Mouse (Mus musculus) liver, embryonic 15.5 days (tissue): Measurements from ENCODE around the gene Esrrg. TPM values are rescaled to one million over a fixed set of nuclear protein-coding genes. Genes with fewer than 3 reads are reported as not detected.

Experiments used
- ATAC-seq: fragments of 200-750 bp; cut with Nextera tagmentation; 2 replicates; pipeline ENCODE4 v1.8.0; 2017; ENCODE audit warnings: moderate number of reproducible peaks, mild to moderate bottlenecking, moderate library complexity; ENCODE audit not compliant: insufficient read depth
- H3K27ac ChIP-seq: fragments of 300-500 bp; sonication (generic); replicated peaks from 2 replicates; pipeline ENCODE4 v1.5.1; 2015; ENCODE audit warnings: mild to moderate bottlenecking, inconsistent platforms
- H3K27me3 ChIP-seq: fragments of 300-500 bp; sonication (generic); 2 replicates; pipeline ENCODE4 v1.6.1; 2015; ENCODE audit warnings: mild to moderate bottlenecking, inconsistent platforms
- H3K36me3 ChIP-seq: fragments of 300-500 bp; sonication (generic); replicated peaks from 2 replicates; pipeline ENCODE4 v1.6.1; 2015; ENCODE audit warnings: moderate library complexity, mild to moderate bottlenecking, inconsistent platforms
- H3K4me1 ChIP-seq: fragments of 300-500 bp; sonication (generic); replicated peaks from 2 replicates; pipeline ENCODE4 v1.6.1; 2015; ENCODE audit warnings: inconsistent platforms
- H3K4me2 ChIP-seq: fragments of 300-500 bp; sonication (generic); 2 replicates; pipeline ENCODE4 v1.6.1; 2015; ENCODE audit warnings: moderate library complexity, mild to moderate bottlenecking, inconsistent platforms
- H3K4me3 ChIP-seq: fragments of 300-500 bp; sonication (generic); replicated peaks from 2 replicates; pipeline ENCODE4 v1.5.1; 2015; ENCODE audit warnings: mild to moderate bottlenecking, inconsistent platforms
- H3K9ac ChIP-seq: fragments of 300-500 bp; sonication (generic); 2 replicates; pipeline ENCODE4 v1.6.1; 2015; ENCODE audit warnings: moderate library complexity, mild to moderate bottlenecking, inconsistent platforms
- H3K9me3 ChIP-seq: fragments of 300-500 bp; sonication (generic); replicated peaks from 2 replicates; pipeline ENCODE4 v1.6.1; 2016; ENCODE audit warnings: inconsistent platforms
- WGBS: fragments of 180-500 bp; shearing (Covaris S2); methylation state at CpG from one replicate; pipeline ENCODE4 v1.1.7; 2015; ENCODE audit warnings: mixed read lengths; ENCODE audit not compliant: insufficient replicate concordance; 5-methylcytosine and 5-hydroxymethylcytosine counted together
- polyA plus RNA-seq: library from polyadenylated mRNA; unstranded; fragments of >200 nt; fragmentation: Nextera tagmentation; extraction: Ambion mirVana; gene quantifications from 2 replicates; pipeline ENCODE4 v1.2.1, GENCODE M21; 2015

The Esrrg gene
- 0.15 and 0.22 TPM in 2 replicates for polyA plus RNA-seq

GRCm38 (mm10) chr1:187608261-187608921 lies at the start of gene Esrrg:
TSS of gene Esrrg (plus strand) at chr1:187608791.
- Histone ChIP-seq H3K9ac (no peak within 1 kb of the TSS), H3K4me2 (peak within 1 kb of the TSS; percentile 62), H3K4me3 (peak within 1 kb of the TSS; percentile 44), H3K27ac (no peak within 1 kb of the TSS), H3K9me3 (no peaks in the 10 kb centered on the region), H3K27me3 (peaks cover 86% of the 10 kb centered on the region), H3K4me1 (peaks cover 6% of the 10 kb centered on the region; the same call in 1 of the 2 replicates), H3K36me3 (no peaks in the 10 kb centered on the region)
- no peak for ATAC-seq
- under 1% methylated on average over 21 of the region's 21 CpGs for WGBS

DNA sequence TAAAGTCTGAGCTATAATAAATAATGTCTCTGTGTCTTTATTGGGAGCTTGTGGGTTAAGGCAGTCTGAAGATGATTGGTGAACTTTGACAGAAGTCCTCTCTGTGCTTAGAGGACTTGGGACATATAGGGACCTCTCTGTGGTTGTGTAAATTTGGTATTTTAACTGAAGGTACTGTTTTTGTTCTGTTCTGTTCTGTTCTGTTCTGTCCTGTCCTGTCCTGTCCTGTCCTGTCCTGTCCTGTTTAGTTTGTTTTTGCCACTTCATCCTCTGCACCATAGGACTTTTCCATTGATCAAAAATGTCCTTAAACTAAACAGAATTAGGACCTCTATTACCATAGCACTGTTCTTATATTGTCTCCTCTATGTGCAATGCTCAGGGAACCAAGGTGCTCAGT lies 24.6 kb upstream of the Esrrg start:
- H3K36me3 ChIP-seq, result no peaks in the 10 kb centered on the region
- H3K9ac ChIP-seq, result no peak overlapping the region
- no peaks in the 10 kb centered on the region for H3K27me3 ChIP-seq
- H3K4me2 ChIP-seq, result no peak overlapping the region
- no peaks in the 10 kb centered on the region for H3K4me1 ChIP-seq
- no peak for ATAC-seq
- H3K4me3 ChIP-seq, result no peak overlapping the region
- no peak overlapping the region for H3K27ac ChIP-seq
- no peaks in the 10 kb centered on the region for H3K9me3 ChIP-seq

- ATAC-seq, result no peak
- H3K9ac ChIP-seq, result no peak overlapping the region
- no peaks in the 10 kb centered on the region for H3K9me3 ChIP-seq
- H3K27ac ChIP-seq, result no peak overlapping the region
- H3K4me3 ChIP-seq, result no peak overlapping the region
- 58% methylated on average over 8 of the region's 8 CpGs for WGBS
- no peak overlapping the region for H3K4me2 ChIP-seq
- H3K4me1 ChIP-seq, result no peaks in the 10 kb centered on the region
- no peaks in the 10 kb centered on the region for H3K36me3 ChIP-seq
- no peaks in the 10 kb centered on the region for H3K27me3 ChIP-seq
Measured at GRCm38 (mm10) chr1:187586541-187587075, 22.0 kb upstream of the Esrrg start.

GRCm38 (mm10) chr1:187602942-187603341 lies 5.6 kb upstream of the Esrrg start:
- ATAC-seq, result no peak
- 32% methylated on average over 2 of the region's 2 CpGs for WGBS

GRCm38 (mm10) chr1:187604063-187604484 lies 4.5 kb upstream of the Esrrg start:
- Histone ChIP-seq H3K27ac (no peak overlapping the region), H3K4me3 (no peak overlapping the region), H3K36me3 (no peaks in the 10 kb centered on the region), H3K9me3 (0 out of 2 replicates have a peak, but pooled peaks cover 4% of the 10 kb centered on the region), H3K27me3 (peaks cover 65% of the 10 kb centered on the region), H3K4me2 (no peak overlapping the region), H3K4me1 (peaks cover 6% of the 10 kb centered on the region; the same call in 1 of the 2 replicates), H3K9ac (no peak overlapping the region)
- ATAC-seq, result no peak
- 1% methylated on average over 11 of the region's 11 CpGs for whole genome bisulfite sequencing

More at GRCm38 (mm10) chr1:187602942-187603341, 5.6 kb upstream of the Esrrg start:
- Histone ChIP-seq H3K27me3 (peaks cover 54% of the 10 kb centered on the region), H3K4me2 (no peak overlapping the region), H3K4me3 (no peak overlapping the region), H3K9ac (no peak overlapping the region), H3K9me3 (0 out of 2 replicates have a peak, but pooled peaks cover 4% of the 10 kb centered on the region), H3K27ac (no peak overlapping the region), H3K4me1 (0 out of 2 replicates have a peak, but pooled peaks cover 3% of the 10 kb centered on the region), H3K36me3 (no peaks in the 10 kb centered on the region)

GRCm38 (mm10) chr1:187604691-187605310 lies 3.8 kb upstream of the Esrrg start:
- whole genome bisulfite sequencing, result 6% methylated on average over 24 of the region's 24 CpGs
- H3K4me1 ChIP-seq, result peaks cover 6% of the 10 kb centered on the region; the same call in 1 of the 2 replicates
- 0 out of 2 replicates have a peak, but pooled peaks cover 4% of the 10 kb centered on the region for H3K9me3 ChIP-seq
- no peak overlapping the region for H3K9ac ChIP-seq
- H3K4me2 ChIP-seq, result no peak overlapping the region
- H3K36me3 ChIP-seq, result no peaks in the 10 kb centered on the region
- H3K27ac ChIP-seq, result no peak overlapping the region
- peaks cover 73% of the 10 kb centered on the region for H3K27me3 ChIP-seq
- no peak overlapping the region for H3K4me3 ChIP-seq
- ATAC-seq, result no peak

GRCm38 (mm10) chr1:187605391-187606270 lies 3.0 kb upstream of the Esrrg start:
- WGBS, result 2% methylated on average over 32 of the region's 32 CpGs

DNA sequence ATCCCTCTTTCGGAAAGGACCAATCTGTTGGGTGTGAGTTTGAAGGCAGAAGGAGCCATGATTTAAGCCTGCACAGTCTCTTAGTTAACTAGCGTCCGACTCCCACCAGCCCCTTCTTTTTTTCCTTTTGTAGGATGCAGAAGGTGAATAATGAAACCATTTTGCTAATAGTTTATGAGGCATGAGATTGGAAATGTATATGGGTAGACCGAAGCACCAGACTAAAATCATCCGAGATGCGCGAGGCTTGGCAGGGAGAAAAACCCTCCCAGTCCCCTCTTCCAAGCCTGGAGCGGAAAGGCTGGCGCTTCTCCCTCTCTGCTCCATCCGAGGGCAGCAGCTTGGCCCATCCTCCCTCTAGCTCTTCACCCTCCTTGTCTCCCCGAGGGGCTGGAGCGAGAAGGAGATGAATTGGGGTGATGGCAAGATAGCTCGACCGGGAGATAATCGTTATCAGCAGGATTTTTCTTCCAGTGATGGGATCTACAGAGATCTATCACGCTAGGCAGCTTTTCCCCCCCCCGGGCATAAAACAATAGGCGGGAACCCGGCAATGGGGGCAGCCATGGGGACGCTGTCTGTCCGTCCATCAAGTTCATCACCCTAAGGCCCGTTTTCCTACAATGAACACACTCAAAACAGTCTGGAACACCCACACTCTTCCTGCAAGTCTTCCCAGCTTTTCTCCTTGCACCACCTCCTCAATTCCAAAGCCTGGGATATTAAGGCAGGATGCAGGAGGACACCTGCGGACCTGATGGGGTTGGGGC lies 2.1 kb upstream of the Esrrg start:
- peaks cover 89% of the 10 kb centered on the region for H3K27me3 ChIP-seq
- H3K9me3 ChIP-seq, result no peaks in the 10 kb centered on the region
- H3K4me1 ChIP-seq, result peaks cover 6% of the 10 kb centered on the region; the same call in 1 of the 2 replicates
- H3K9ac ChIP-seq, result no peak overlapping the region
- ATAC-seq, result no peak
- WGBS, result 4% methylated on average over 23 of the region's 23 CpGs
- H3K27ac ChIP-seq, result no peak overlapping the region
- H3K4me2 ChIP-seq, result no peak overlapping the region
- H3K4me3 ChIP-seq, result no peak overlapping the region
- H3K36me3 ChIP-seq, result no peaks in the 10 kb centered on the region

More at GRCm38 (mm10) chr1:187605391-187606270, 3.0 kb upstream of the Esrrg start:
- Histone ChIP-seq H3K27me3 (peaks cover 81% of the 10 kb centered on the region), H3K9me3 (0 out of 2 replicates have a peak, but pooled peaks cover 4% of the 10 kb centered on the region), H3K4me1 (peaks cover 6% of the 10 kb centered on the region; the same call in 1 of the 2 replicates), H3K4me2 (no peak overlapping the region), H3K36me3 (no peaks in the 10 kb centered on the region), H3K4me3 (no peak overlapping the region), H3K27ac (no peak overlapping the region), H3K9ac (no peak overlapping the region)
- no peak for ATAC-seq

GRCm38 (mm10) chr1:187607065-187608047 lies 1.2 kb upstream of the Esrrg start:
- no peak overlapping the region for H3K9ac ChIP-seq
- no peaks in the 10 kb centered on the region for H3K36me3 ChIP-seq
- no peaks in the 10 kb centered on the region for H3K9me3 ChIP-seq
- 2% methylated on average over 47 of the region's 47 CpGs for WGBS
- H3K4me1 ChIP-seq, result peaks cover 6% of the 10 kb centered on the region; the same call in 1 of the 2 replicates
- H3K27ac ChIP-seq, result no peak overlapping the region
- H3K27me3 ChIP-seq, result peaks cover 96% of the 10 kb centered on the region
- no peak overlapping the region for H3K4me2 ChIP-seq
- ATAC-seq, result peak; percentile 21; the same call in 1 of the 2 replicates
- no peak overlapping the region for H3K4me3 ChIP-seq
